Mouse (Mus musculus) small intestine, adult 2 months (tissue): ENCODE results near the gene 4632433K11Rik. TPM values are rescaled to one million over a fixed set of nuclear protein-coding genes. Genes with fewer than 3 reads are reported as not detected.

ENCODE experiments used
- H3K27ac ChIP-seq: fragments of 200-500 bp; 2 replicates; pipeline ENCODE4 v1.5.1; 2012; ENCODE audit warnings: low read depth, low read length, control low read depth, inconsistent platforms; ENCODE audit not compliant: insufficient read depth
- H3K27me3 ChIP-seq: fragments of 200-500 bp; 2 replicates; pipeline ENCODE4 v1.6.1; 2012; ENCODE audit warnings: mild to moderate bottlenecking, moderate library complexity, low read length, inconsistent platforms; ENCODE audit not compliant: control insufficient read depth, insufficient read depth
- H3K36me3 ChIP-seq: fragments of 200-500 bp; 2 replicates; pipeline ENCODE4 v1.6.1; 2012; ENCODE audit warnings: mild to moderate bottlenecking, low read length, control low read depth, inconsistent platforms; ENCODE audit not compliant: control insufficient read depth, insufficient read depth
- H3K4me1 ChIP-seq: fragments of 200-500 bp; 2 replicates; pipeline ENCODE4 v1.6.1; 2012; ENCODE audit warnings: low read length, inconsistent platforms, mixed read lengths; ENCODE audit not compliant: control insufficient read depth, insufficient read depth, insufficient read length
- H3K4me3 ChIP-seq: fragments of 200-500 bp; 2 replicates; pipeline ENCODE4 v1.5.1; 2012; ENCODE audit warnings: low read depth, mild to moderate bottlenecking, control low read depth, inconsistent platforms, low read length, moderate library complexity
- CTCF ChIP-seq: fragments of 200-500 bp; IDR thresholded peaks from 2 replicates; pipeline ENCODE4 v1.5.1; 2012; ENCODE audit warnings: low read depth, mild to moderate bottlenecking, control low read depth, inconsistent platforms, low read length, moderate library complexity, mixed read lengths; ENCODE audit not compliant: insufficient replicate concordance, insufficient read length; ENCODE audit errors: extremely low read depth
- POLR2A ChIP-seq: fragments of 200-500 bp; IDR thresholded peaks from 2 replicates; pipeline ENCODE4 v1.6.1; 2012; ENCODE audit warnings: low read depth, mild to moderate bottlenecking, control low read depth, inconsistent platforms, low read length, moderate library complexity
- whole genome bisulfite sequencing: fragments of 180-500 bp; shearing (Covaris S2); methylation state at CpG from one replicate; pipeline ENCODE4 v1.1.7; 2018; 5-methylcytosine and 5-hydroxymethylcytosine counted together
- polyA plus RNA-seq: library from polyadenylated mRNA; depleted of rRNA; stranded (reverse); fragments of >200 nt; gene quantifications from 2 replicates; pipeline ENCODE4 v1.2.3, GENCODE M21; 2012

4632433K11Rik gene
- polyA plus RNA-seq, 1 experiment = not detected

GRCm38 (mm10) chr7:5058631-5059030, 24.7 kb downstream of the 4632433K11Rik start:
- TF ChIP-seq POLR2A (no peak), CTCF (no peak)
- 100% methylated on average over 1 of the region's 1 CpGs for WGBS
- Histone ChIP-seq H3K4me1 (peaks cover 7% of the 10 kb centered on the region; the same call in 1 of the 2 replicates), H3K4me3 (no peak overlapping the region), H3K27ac (no peak overlapping the region), H3K36me3 (no peaks in the 10 kb centered on the region), H3K27me3 (peaks cover 34% of the 10 kb centered on the region)

- Histone ChIP-seq H3K4me1 (peaks cover 9% of the 10 kb centered on the region), H3K27me3 (peaks cover 26% of the 10 kb centered on the region), H3K4me3 (no peak overlapping the region), H3K27ac (no peak overlapping the region), H3K36me3 (no peaks in the 10 kb centered on the region)
- WGBS = 92% methylated on average over 12 of the region's 12 CpGs
- TF ChIP-seq CTCF (no peak), POLR2A (no peak)
These were observed 25.5 kb downstream of the 4632433K11Rik start for GRCm38 (mm10) chr7:5059421-5059820.

GRCm38 (mm10) chr7:5060239-5060731, 26.4 kb downstream of the 4632433K11Rik start:
- Histone ChIP-seq H3K4me3 (peak overlapping the region; percentile 90), H3K27me3 (peaks cover 19% of the 10 kb centered on the region), H3K27ac (peak overlapping the region; percentile 87; the same call in 1 of the 2 replicates), H3K36me3 (no peaks in the 10 kb centered on the region), H3K4me1 (peaks cover 9% of the 10 kb centered on the region)
- TF ChIP-seq CTCF (peak; percentile 72), POLR2A (no peak)
- WGBS = under 1% methylated on average over 27 of the region's 27 CpGs

GRCm38 (mm10) chr7:5060944-5061773, 27.2 kb downstream of the 4632433K11Rik start:
- TF ChIP-seq POLR2A = no peak; the same call in 1 of the 2 replicates
- peak; percentile 68; the same call in 1 of the 2 replicates for TF ChIP-seq CTCF
- Histone ChIP-seq H3K4me1 (peaks cover 9% of the 10 kb centered on the region), H3K27me3 (peaks cover 13% of the 10 kb centered on the region), H3K27ac (peak overlapping the region; percentile 100), H3K36me3 (peaks cover 3% of the 10 kb centered on the region; the same call in 1 of the 2 replicates), H3K4me3 (peak overlapping the region; percentile 90)
- under 1% methylated on average over 60 of the region's 60 CpGs for WGBS

- H3K4me1 ChIP-seq = peaks cover 9% of the 10 kb centered on the region
- peak within 1 kb of the TSS; percentile 100 for H3K27ac ChIP-seq
- peaks cover 8% of the 10 kb centered on the region for H3K36me3 ChIP-seq
- peak; percentile 64; the same call in 1 of the 2 replicates for TF ChIP-seq POLR2A
- 0 out of 2 replicates have a peak, but pooled peaks have one; percentile 7 for TF ChIP-seq CTCF
- under 1% methylated on average over 63 of the region's 65 CpGs for WGBS
- peaks cover 6% of the 10 kb centered on the region for H3K27me3 ChIP-seq
- H3K4me3 ChIP-seq = peak within 1 kb of the TSS; percentile 90
These were observed 27.9 kb downstream of the 4632433K11Rik start, which contains the start of gene U2af2 for GRCm38 (mm10) chr7:5061774-5062359. Gene U2af2 (plus strand): TSS chr7:5062143.

GRCm38 (mm10) chr7:5062360-5063001, 28.6 kb downstream of the 4632433K11Rik start:
- TF ChIP-seq POLR2A (no peak), CTCF (no peak)

More at GRCm38 (mm10) chr7:5062360-5063001, 28.6 kb downstream of the 4632433K11Rik start:
- Histone ChIP-seq H3K27ac (peak overlapping the region; percentile 77), H3K4me1 (peaks cover 10% of the 10 kb centered on the region), H3K4me3 (peak overlapping the region; percentile 90), H3K36me3 (peaks cover 14% of the 10 kb centered on the region), H3K27me3 (peaks cover 3% of the 10 kb centered on the region; the same call in 1 of the 2 replicates)
- under 1% methylated on average over 50 of the region's 51 CpGs for WGBS
